Comparison of ENCODE assay signal across 11 mouse cellular contexts in genomic region chr13:31915748-31916147, GRCm38 (mm10).
DNase-seq lines count a peak whose midpoint lies in the region; ATAC-seq lines count a peak whose summit lies in the region.
"Had no signal": no experiment of that assay in that cellular context is flagged by ENCODE, and none has a peak within 500 bp of the region (broad histone marks: within the 10 kb centered on the region; RNA-seq: fewer than 3 reads in every experiment).

No protein-coding gene starts in this region.

- no peaks in the 10 kb centered on the region for H3K9me3 ChIP-seq in forebrain, embryonic 15.5 days
- no peaks in the 10 kb centered on the region for H3K9me3 ChIP-seq in hindbrain, embryonic 10.5 days
- H3K9me3 ChIP-seq: limb, embryonic 13.5 days had no signal

- H3K36me3 ChIP-seq in forebrain, embryonic 15.5 days: no peaks in the 10 kb centered on the region
- H3K36me3 ChIP-seq in hindbrain, embryonic 10.5 days: no peaks in the 10 kb centered on the region
- H3K36me3 ChIP-seq: limb, embryonic 13.5 days had no signal

- intact Hi-C loops in heart, postnatal 25 days (cut with DNase I): no loop called here

- ATAC-seq in frontal cortex, adult (ENCODE audit: low TSS enrichment): 0 out of 2 replicates have a peak, but pooled peaks have one; percentile 20
- no peak for ATAC-seq in forebrain, embryonic 15.5 days (replicated peaks)

- DNase-seq in frontal cortex, adult 2 months (ENCODE audit: extremely low spot score in 1 of 2, low spot score in 1 of 2): no peak
- DNase-seq in 3134 (ENCODE audit: extremely low read depth, insufficient read length, low spot score) (peak; percentile 2), adipocyte (ENCODE audit: low spot score) (no peak)
- peak; percentile 39 for DNase-seq in embryo, embryonic 9.5 days (ENCODE audit: extremely low spot score)
- DNase-seq in heart, postnatal 25 days (ENCODE audit: low spot score): peak; percentile 7
- no peak for DNase-seq in hindbrain, embryonic 10.5 days (ENCODE audit: low spot score)
- DNase-seq: thymus, postnatal 36 days had no signal

- no peak overlapping the region for H3K9ac ChIP-seq in forebrain, embryonic 15.5 days (replicated peaks)
- H3K9ac ChIP-seq: hindbrain, embryonic 14.5 days; limb, embryonic 13.5 days had no signal

- H3K27ac ChIP-seq in forebrain, embryonic 15.5 days (replicated peaks): no peak overlapping the region
- H3K27ac ChIP-seq in hindbrain, embryonic 10.5 days: no peak overlapping the region
- H3K27ac ChIP-seq: hindbrain, embryonic 14.5 days; limb, embryonic 13.5 days had no signal

- 76% methylated on average over 6 of the region's 6 CpGs for WGBS in forebrain, embryonic 15.5 days
- WGBS in hindbrain, embryonic 10.5 days: 68% methylated on average over 6 of the region's 6 CpGs

- no peak overlapping the region for H3K4me2 ChIP-seq in forebrain, embryonic 15.5 days (replicated peaks)
- H3K4me2 ChIP-seq: hindbrain, embryonic 14.5 days; limb, embryonic 13.5 days had no signal

- H3K4me1 ChIP-seq in forebrain, embryonic 15.5 days: no peaks in the 10 kb centered on the region
- peaks cover 33% of the 10 kb centered on the region for H3K4me1 ChIP-seq in hindbrain, embryonic 10.5 days (replicated peaks)

- no peaks in the 10 kb centered on the region for H3K27me3 ChIP-seq in forebrain, embryonic 15.5 days
- H3K27me3 ChIP-seq in hindbrain, embryonic 10.5 days (ENCODE audit: insufficient read depth, poor library complexity, severe bottlenecking): no peaks in the 10 kb centered on the region

- H3K4me3 ChIP-seq in forebrain, embryonic 15.5 days: no peak overlapping the region
- H3K4me3 ChIP-seq in hindbrain, embryonic 10.5 days: no peak overlapping the region
- H3K4me3 ChIP-seq: limb, embryonic 13.5 days had no signal

Comparison
In these comparisons a context has a peak if more than half of its experiments do, and no peak if none do; other contexts are left out.
1. DNase-seq: peak in 3134 (single experiment), embryo, embryonic 9.5 days (single experiment) and heart, postnatal 25 days (single experiment); none in frontal cortex, adult 2 months (0 of 2), adipocyte (single experiment) and hindbrain, embryonic 10.5 days (single experiment).